Mouse (Mus musculus): Measurements from ENCODE around the gene Olfr307.
"Not testable (repeated sequence)": the region's sequence is repeated elsewhere in the genome, so short reads cannot be mapped to it uniquely, and the experiment has no call there.

Gene Olfr307

DNA sequence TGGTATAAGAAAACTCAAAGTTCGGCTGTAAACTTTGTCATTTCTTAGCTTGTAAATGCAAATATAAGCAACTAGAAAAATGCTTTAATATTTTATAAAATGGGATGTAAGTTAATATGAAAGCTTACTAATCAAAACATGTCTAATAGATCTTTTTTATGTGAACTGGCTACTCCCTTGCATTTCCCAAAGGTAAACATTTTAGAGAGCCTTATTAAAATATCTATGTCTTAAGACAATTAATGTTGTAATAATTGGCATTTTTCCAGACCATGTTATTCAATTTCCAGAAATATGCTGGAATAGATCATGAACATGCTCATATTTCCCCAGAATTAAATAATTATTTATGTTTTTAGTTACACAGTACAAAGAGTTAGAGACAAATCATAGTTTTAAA, at the start of gene Olfr307:
Olfr307 (minus strand) TSS at position 101 of the 400 bp plus-strand sequence.
- no peak for DNase-seq (ENCODE audit: low spot score)

DNA sequence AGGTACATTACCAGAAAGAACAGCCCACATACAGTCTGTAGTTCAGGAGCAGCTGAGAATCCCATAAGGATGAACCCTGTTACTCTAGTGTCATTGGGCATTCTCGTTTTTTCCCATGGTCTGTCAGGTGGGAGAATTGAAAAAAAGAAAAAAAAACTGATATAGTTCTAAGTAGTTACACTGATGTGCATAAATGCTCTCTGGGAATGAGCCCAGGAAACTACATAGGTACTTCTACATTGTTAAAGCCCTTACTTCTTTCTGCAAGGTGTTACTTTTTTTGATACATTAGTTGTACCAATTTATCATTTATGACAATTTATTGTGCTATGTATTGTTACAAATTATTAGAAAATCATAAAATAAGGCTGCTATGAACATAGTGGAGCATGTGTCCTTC, 49.2 kb upstream of the Olfr307 start, which contains the start of gene Olfr304:
Olfr304 (minus strand) TSS at position 101 of the 400 bp plus-strand sequence.
- DNase-seq (ENCODE audit: low spot score), result no peak

- DNase-seq (ENCODE audit: low spot score), result no peak
Measured at GRCm38 (mm10) chr7:86385769-86386168, 48.4 kb upstream of the Olfr307 start.

DNA sequence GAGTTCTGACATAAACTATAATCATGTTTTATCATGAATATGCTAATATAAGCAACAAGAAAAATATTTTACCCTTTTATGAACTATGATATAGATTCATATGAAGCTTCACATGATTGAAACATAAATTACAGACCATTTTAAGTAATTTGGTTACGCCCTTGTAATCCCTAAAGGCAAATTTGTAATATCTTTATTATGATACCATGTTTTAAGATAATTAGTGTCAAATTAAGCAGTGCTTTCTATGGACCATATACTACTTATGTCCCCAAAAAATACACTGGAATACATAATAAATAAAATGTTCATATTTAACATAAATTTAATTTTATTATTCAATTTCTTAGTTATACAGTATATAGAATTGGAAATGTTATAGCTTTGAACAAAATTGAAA, 29.4 kb upstream of the Olfr307 start, which contains the start of gene Olfr305:
Olfr305 (minus strand) TSS at position 101 of the 400 bp plus-strand sequence.
- no peak for DNase-seq (ENCODE audit: low spot score)

DNA sequence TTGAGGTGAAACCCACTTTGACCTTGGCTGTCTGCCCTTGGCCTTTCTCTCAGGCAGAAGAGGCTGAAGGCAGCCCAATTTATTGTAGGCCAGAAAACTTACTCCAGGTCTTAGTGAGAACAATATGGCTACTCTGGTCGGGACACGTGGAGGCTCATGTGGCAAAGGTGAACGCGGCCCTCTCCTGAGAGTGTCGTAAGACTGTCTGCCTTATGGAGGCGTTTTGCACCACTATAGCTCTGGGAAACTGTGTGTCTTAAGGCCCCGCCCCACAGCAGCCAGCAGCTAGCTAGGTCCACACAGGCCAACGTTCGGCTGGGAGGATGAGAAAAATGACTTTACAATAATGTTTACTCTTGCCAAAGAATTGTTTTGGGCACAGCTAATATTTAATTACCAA, 8.9 kb upstream of the Olfr307 start:
- not testable (repeated sequence) for DNase-seq (ENCODE audit: low spot score)

GRCm38 (mm10) chr7:86344253-86344652, 6.9 kb upstream of the Olfr307 start:
- DNase-seq (ENCODE audit: low spot score), result no peak

GRCm38 (mm10) chr7:86342881-86343565, 5.6 kb upstream of the Olfr307 start:
- DNase-seq (ENCODE audit: low spot score), result no peak

GRCm38 (mm10) chr7:86325530-86325929, 11.9 kb downstream of the Olfr307 start, which contains the start of gene Olfr308:
Olfr308 (minus strand) TSS chr7:86325630.
- no peak for DNase-seq (ENCODE audit: low spot score)

DNA sequence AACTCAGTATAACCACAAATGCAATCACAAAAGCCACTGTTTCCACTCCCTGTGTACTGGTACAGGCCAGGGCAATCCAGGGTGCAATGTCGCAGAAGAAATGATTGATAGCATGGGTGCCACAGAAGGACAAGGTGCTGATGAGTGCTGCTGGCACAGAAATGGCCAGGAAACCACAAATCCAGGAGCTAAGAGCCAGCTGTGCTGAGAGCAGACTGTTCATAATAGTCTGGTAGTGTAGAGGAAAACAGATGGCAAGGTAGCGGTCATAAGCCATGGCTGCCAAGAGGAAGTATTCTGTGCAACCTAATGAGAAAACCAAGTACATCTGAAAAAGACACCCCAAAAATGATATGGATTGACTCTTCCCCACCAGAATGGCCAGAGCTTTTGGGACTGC, 16.1 kb downstream of the Olfr307 start:
- DNase-seq (ENCODE audit: low spot score), result no peak

- no peak for DNase-seq (ENCODE audit: low spot score)
Measured at GRCm38 (mm10) chr7:86313608-86314007, 23.8 kb downstream of the Olfr307 start, which contains the start of gene Olfr309. Olfr309 (minus strand) TSS chr7:86313708.

Data from left cerebral cortex, adult 11 months (tissue).